Mouse (Mus musculus) forebrain, embryonic 11.5 days (tissue): Measurements from ENCODE around the gene Pla2g7. TPM values are rescaled to one million over a fixed set of nuclear protein-coding genes. Genes with fewer than 3 reads are reported as not detected.
A peak's percentile ranks its signal among the peaks of the same experiment; 100 is the strongest.

Source experiments
- ATAC-seq: fragments of 200-750 bp; cut with Nextera tagmentation; replicated peaks from 2 replicates; pipeline ENCODE4 v1.8.0; 2017; ENCODE audit warnings: moderate TSS enrichment; ENCODE audit not compliant: low FRiP score
- DNase-seq: peaks from one replicate; pipeline ENCODE4 v3.0.0-alpha.2; 2017; ENCODE audit warnings: low spot score
- H3K27ac ChIP-seq: fragments of 300-500 bp; sonication (generic); 2 replicates; pipeline ENCODE4 v1.5.1; 2014; ENCODE audit warnings: low read depth, low read length
- H3K27me3 ChIP-seq: fragments of 300-500 bp; sonication (generic); 2 replicates; pipeline ENCODE4 v1.6.1; 2014; ENCODE audit warnings: mild to moderate bottlenecking, low read length, mixed read lengths; ENCODE audit not compliant: control insufficient read depth, insufficient read depth
- H3K36me3 ChIP-seq: fragments of 300-500 bp; sonication (generic); 2 replicates; pipeline ENCODE4 v1.6.1; 2014; ENCODE audit warnings: mild to moderate bottlenecking, low read length, moderate library complexity, mixed read lengths; ENCODE audit not compliant: control insufficient read depth, insufficient read depth
- H3K4me1 ChIP-seq: fragments of 300-500 bp; sonication (generic); replicated peaks from 2 replicates; pipeline ENCODE4 v1.6.1; 2014; ENCODE audit warnings: low read length, mixed read lengths; ENCODE audit not compliant: control insufficient read depth, insufficient read depth
- H3K4me2 ChIP-seq: fragments of 300-500 bp; sonication (generic); 2 replicates; pipeline ENCODE4 v1.6.1; 2014; ENCODE audit warnings: low read depth, mild to moderate bottlenecking, low read length, moderate library complexity, mixed read lengths; ENCODE audit not compliant: severe bottlenecking
- H3K4me3 ChIP-seq: fragments of 300-500 bp; sonication (generic); 2 replicates; pipeline ENCODE4 v1.5.1; 2014; ENCODE audit warnings: low read depth, low read length
- H3K9ac ChIP-seq: fragments of 300-500 bp; sonication (generic); 2 replicates; pipeline ENCODE4 v1.6.1; 2014; ENCODE audit warnings: low read length
- H3K9me3 ChIP-seq: fragments of 300-500 bp; sonication (generic); 2 replicates; pipeline ENCODE4 v1.6.1; 2016; ENCODE audit warnings: low read length, mixed read lengths; ENCODE audit not compliant: control insufficient read depth
- WGBS: fragments of 180-500 bp; shearing (Covaris S2); extraction: QIAGEN DNeasy Blood & Tissue Kit; methylation state at CpG from one replicate; pipeline ENCODE4 v1.1.7; 2014; 5-methylcytosine and 5-hydroxymethylcytosine counted together
- polyA plus RNA-seq: library from polyadenylated mRNA; unstranded; fragments of >200 nt; fragmentation: Nextera tagmentation; extraction: Ambion mirVana; gene quantifications from 2 replicates; pipeline ENCODE4 v1.2.1, GENCODE M21; 2014

Gene Pla2g7
- polyA plus RNA-seq, 1 experiment from 2014 or later, result 3.3 TPM

DNA sequence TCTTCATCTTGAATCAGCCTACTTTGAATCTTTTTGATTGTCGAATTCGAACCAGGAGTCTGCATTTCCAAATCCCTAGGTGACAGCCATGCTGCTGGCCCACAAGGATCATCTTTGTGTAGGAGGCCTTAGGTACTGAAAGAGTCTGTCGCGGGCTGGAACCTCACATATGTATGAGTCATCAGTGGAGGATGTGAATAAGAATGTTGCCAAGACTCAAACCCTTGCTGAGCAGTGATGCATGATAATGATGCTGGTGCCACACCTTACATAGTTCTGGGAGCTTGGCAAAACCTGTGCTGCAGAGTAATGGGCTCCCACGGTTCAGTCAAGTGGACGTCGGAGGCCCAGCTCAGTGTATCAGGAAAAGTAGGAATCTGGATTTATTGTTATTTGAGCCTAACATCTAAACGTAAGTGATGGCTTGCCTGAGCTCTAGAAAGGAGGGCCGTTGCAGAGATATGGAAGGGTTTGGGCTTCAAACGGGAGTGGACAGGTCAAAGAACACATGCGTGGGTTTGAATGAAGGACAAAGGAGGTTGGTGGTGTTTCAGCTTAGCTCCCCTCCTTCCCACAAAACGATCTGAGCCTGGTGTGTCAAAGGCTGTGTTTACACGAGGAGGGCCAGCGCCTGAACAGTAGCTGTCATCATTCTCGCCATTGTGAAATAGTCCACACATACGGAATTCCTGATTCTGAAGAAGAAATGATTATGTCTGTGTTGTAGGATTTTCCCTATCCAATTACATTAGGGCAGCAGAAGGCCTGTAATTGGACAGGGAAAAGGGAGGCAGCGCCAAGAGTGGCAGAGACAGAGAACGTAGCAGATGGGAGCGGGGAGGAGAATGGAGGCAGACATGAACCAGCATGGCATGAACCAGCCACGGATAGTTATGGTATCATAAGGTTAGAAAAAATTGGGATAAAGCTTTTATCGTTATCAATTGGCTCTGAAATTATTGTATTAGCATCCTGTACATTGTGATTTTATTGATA, 24.7 kb downstream of the Pla2g7 start:
- no peaks in the 10 kb centered on the region for H3K36me3 ChIP-seq
- DNase-seq, result no peak
- H3K27ac ChIP-seq, result no peak overlapping the region
- no peak overlapping the region for H3K4me2 ChIP-seq
- ATAC-seq, result no peak
- no peaks in the 10 kb centered on the region; the same call in 1 of the 2 replicates for H3K9me3 ChIP-seq
- no peaks in the 10 kb centered on the region for H3K27me3 ChIP-seq
- no peaks in the 10 kb centered on the region for H3K4me1 ChIP-seq
- H3K4me3 ChIP-seq, result no peak overlapping the region
- no peak overlapping the region for H3K9ac ChIP-seq
- WGBS, result 90% methylated on average over 21 of the region's 21 CpGs

DNA sequence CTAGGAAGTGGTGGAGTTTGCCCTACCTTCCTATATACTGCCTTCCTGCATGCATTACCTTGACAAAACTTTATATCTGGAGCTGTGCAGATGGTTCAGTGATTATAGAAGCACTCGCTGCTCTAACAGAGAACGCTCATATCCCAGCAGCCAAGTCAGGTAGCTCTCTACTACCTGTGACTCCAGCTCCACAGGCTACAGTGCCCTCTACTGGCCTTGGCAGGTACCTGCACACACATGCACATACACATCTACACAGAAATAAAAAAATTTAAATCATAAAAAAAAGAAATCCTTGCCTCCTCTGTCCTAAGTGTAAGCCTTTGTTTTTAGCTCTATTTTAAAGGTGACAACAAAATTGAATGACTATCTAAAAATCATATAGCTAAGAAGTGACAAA, 29.8 kb downstream of the Pla2g7 start:
- DNase-seq, result no peak
- Histone ChIP-seq H3K4me3 (no peak overlapping the region), H3K9ac (no peak overlapping the region), H3K9me3 (no peaks in the 10 kb centered on the region; the same call in 1 of the 2 replicates), H3K4me2 (no peak overlapping the region), H3K27ac (no peak overlapping the region), H3K36me3 (no peaks in the 10 kb centered on the region), H3K27me3 (no peaks in the 10 kb centered on the region), H3K4me1 (no peaks in the 10 kb centered on the region)
- 100% methylated on average over 2 of the region's 2 CpGs for WGBS
- no peak for ATAC-seq

DNA sequence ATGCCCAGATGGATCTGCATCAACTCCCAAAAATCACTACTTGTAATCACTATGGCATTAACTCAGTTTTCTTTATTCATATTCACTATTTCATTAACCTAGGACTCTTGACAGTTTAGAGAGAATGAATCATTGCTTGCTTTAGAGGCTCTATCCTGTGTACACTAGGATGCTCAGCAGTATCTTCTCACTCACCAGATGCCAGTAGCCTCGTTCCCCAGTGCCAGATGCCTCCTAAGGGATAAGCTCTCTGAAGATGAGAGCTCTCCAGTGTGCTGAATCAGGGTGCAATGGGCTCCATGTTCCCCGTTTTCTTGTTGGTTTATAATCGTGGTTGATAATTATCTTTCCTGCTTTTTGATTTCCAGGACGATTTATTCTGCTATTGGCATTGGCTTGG, 30.8 kb downstream of the Pla2g7 start:
- no peaks in the 10 kb centered on the region for H3K36me3 ChIP-seq

DNA sequence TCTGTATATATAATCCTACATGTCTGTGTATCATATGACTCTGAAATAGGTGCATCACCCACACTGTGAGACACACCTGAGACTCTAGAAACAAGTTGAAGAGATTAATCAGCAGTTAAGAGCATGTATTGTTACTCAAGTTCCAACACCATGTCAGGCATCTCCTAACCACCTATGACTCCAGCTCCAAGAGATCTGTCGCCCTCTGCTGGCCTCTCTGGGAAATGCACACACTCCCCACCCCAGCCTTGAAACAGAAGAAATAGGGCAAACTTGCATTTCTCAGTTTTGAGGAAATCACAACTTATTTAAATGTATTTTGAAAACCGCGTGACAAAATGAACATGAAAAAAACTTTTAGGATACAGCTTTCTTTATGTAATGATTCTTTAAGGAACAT, 38.8 kb downstream of the Pla2g7 start:
- Histone ChIP-seq H3K9me3 (no peaks in the 10 kb centered on the region), H3K36me3 (no peaks in the 10 kb centered on the region), H3K9ac (no peak overlapping the region), H3K27me3 (no peaks in the 10 kb centered on the region), H3K4me3 (no peak overlapping the region), H3K27ac (no peak overlapping the region), H3K4me2 (no peak overlapping the region), H3K4me1 (no peaks in the 10 kb centered on the region)
- WGBS, result 15% methylated on average over 3 of the region's 3 CpGs
- ATAC-seq, result 0 out of 2 replicates have a peak, but pooled peaks have one; percentile 15
- peak; percentile 87 for DNase-seq

More for the DNA sequence above, 30.8 kb downstream of the Pla2g7 start:
- DNase-seq, result no peak
- Histone ChIP-seq H3K4me2 (no peak overlapping the region), H3K27ac (no peak overlapping the region), H3K9me3 (no peaks in the 10 kb centered on the region; the same call in 1 of the 2 replicates), H3K4me1 (no peaks in the 10 kb centered on the region), H3K4me3 (no peak overlapping the region), H3K9ac (no peak overlapping the region), H3K27me3 (no peaks in the 10 kb centered on the region)
- ATAC-seq, result no peak
- WGBS, result 78% methylated on average over 4 of the region's 4 CpGs

DNA sequence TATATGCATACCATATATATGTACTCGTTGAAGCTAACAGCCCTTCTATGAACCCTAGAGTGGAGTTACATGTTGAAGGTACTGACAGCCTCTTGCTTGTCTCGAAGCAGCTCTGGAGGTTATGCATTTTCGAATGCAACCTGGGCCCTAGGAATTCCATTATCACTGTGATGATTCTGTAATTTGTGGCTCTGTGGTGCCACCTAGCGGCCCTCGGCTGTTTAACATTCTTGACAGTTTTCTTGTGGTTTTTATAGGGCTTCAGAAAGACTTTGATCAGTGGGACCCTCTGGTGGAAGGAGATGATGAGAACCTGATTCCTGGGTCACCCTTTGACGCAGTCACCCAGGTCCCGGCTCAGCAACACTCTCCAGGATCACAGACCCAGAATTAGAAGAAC, 43.7 kb downstream of the Pla2g7 start:
- H3K27ac ChIP-seq, result no peak overlapping the region
- H3K36me3 ChIP-seq, result no peaks in the 10 kb centered on the region
- H3K9me3 ChIP-seq, result no peaks in the 10 kb centered on the region
- peak; percentile 88 for DNase-seq
- no peak overlapping the region for H3K4me3 ChIP-seq
- H3K4me2 ChIP-seq, result no peak overlapping the region
- no peaks in the 10 kb centered on the region for H3K27me3 ChIP-seq
- 25% methylated on average over 7 of the region's 7 CpGs for WGBS
- ATAC-seq, result no peak
- H3K4me1 ChIP-seq, result no peaks in the 10 kb centered on the region
- H3K9ac ChIP-seq, result no peak overlapping the region

DNA sequence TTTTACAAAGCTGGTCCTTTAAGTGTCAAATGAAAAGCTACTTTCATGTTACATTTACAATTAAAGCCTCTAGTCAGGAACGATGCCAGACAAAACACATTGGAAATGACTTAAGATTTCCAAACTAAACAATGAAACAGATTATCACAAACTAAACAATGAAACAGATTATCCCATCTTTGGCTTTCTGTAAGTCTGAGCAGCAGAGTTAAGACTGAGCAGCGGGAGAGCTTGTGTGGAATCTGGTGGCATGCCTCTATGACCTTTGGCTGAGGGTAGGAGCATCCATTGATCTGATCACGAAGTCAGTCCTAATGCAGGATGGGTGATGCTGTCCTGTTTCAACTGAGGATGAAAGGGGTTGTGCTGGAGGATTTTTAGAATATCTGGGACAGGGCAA, 44.3 kb downstream of the Pla2g7 start:
- DNase-seq, result no peak
- Histone ChIP-seq H3K4me3 (no peak overlapping the region), H3K36me3 (no peaks in the 10 kb centered on the region), H3K4me1 (no peaks in the 10 kb centered on the region), H3K27me3 (no peaks in the 10 kb centered on the region), H3K27ac (no peak overlapping the region), H3K9ac (no peak overlapping the region), H3K4me2 (no peak overlapping the region), H3K9me3 (no peaks in the 10 kb centered on the region)
- no peak for ATAC-seq
- 67% methylated on average over 3 of the region's 3 CpGs for WGBS

DNA sequence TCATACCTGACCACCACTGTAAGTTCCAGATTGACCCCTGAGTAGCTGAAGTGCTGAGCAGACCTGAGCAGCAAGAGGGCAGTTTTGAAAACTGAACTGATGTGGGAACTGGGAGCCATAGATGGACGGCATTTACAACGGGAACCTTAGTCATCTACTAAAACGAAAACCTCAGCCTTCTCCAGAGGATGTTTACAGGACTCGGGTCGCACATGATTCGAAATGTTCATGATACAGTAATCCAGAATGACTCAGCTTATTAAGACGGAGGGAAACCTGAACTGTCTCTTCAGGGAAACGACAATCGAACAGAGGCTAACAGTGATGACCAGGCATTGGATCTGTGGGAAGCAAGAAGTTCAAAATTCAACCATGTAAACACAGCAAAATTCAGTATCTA, 51.3 kb downstream of the Pla2g7 start:
- WGBS, result 98% methylated on average over 9 of the region's 9 CpGs
- Histone ChIP-seq H3K4me3 (no peak overlapping the region), H3K9me3 (no peaks in the 10 kb centered on the region)

DNA sequence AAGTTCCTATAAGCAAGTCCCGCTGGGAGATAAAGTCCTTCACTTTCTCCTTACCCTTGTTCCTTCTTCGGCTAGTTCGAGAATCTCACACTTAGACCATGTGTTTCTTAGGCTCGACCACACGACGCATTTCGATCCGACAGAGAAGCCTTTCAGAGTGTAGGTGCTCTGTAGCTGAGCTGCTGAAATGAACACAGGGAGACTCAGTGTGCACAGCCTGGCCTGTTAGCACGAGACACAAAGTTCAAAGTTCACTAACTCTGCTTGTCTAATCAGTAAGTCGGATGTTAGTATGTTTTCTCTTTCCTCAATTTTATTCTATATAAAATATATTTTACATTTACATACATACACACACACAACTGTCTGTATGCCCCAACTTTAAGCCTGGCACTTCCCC, 54.2 kb downstream of the Pla2g7 start:
- WGBS, result 92% methylated on average over 10 of the region's 10 CpGs
- no peak for ATAC-seq
- no peaks in the 10 kb centered on the region for H3K36me3 ChIP-seq
- DNase-seq, result no peak
- H3K9me3 ChIP-seq, result no peaks in the 10 kb centered on the region
- H3K4me2 ChIP-seq, result no peak overlapping the region
- H3K27me3 ChIP-seq, result no peaks in the 10 kb centered on the region
- H3K9ac ChIP-seq, result no peak overlapping the region
- no peak overlapping the region for H3K4me3 ChIP-seq
- H3K27ac ChIP-seq, result no peak overlapping the region
- no peaks in the 10 kb centered on the region for H3K4me1 ChIP-seq

More for the DNA sequence above, 51.3 kb downstream of the Pla2g7 start:
- Histone ChIP-seq H3K4me2 (no peak overlapping the region), H3K27me3 (no peaks in the 10 kb centered on the region), H3K36me3 (no peaks in the 10 kb centered on the region), H3K4me1 (no peaks in the 10 kb centered on the region), H3K9ac (no peak overlapping the region), H3K27ac (no peak overlapping the region)
- ATAC-seq, result no peak
- DNase-seq, result no peak

DNA sequence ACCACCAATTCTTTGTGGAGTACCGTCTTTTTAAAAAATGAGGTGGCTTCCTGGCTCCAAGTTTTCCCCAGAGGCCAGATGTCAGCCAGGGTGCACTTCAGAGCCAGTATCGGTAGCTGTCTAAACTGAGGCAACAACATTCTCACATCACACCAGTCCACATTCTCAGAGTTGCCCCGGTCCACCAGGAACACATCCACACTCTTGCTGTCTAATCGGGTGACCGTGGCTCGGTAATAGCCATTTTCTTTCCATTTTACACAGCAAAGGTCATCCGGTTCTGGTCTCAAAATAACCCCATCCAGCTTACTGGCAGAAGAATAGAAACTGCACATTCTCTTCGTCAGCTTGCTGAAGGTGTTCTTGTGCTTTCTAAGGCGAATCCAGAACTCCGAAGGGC, 60.3 kb downstream of the Pla2g7 start:
- WGBS, result 94% methylated on average over 10 of the region's 10 CpGs
- no peak overlapping the region for H3K9ac ChIP-seq
- peaks cover 29% of the 10 kb centered on the region for H3K27me3 ChIP-seq
- DNase-seq (no peak), ATAC-seq (no peak)
- no peak overlapping the region for H3K4me2 ChIP-seq
- no peak overlapping the region for H3K4me3 ChIP-seq
- H3K27ac ChIP-seq, result no peak overlapping the region
- H3K36me3 ChIP-seq, result no peaks in the 10 kb centered on the region
- no peaks in the 10 kb centered on the region for H3K9me3 ChIP-seq
- H3K4me1 ChIP-seq, result peaks cover 8% of the 10 kb centered on the region
